Mouse (Mus musculus) lung, postnatal 25 days (tissue): ENCODE results near the gene Cfap97.
"Not testable (repeated sequence)": the region's sequence is repeated elsewhere in the genome, so short reads cannot be mapped to it uniquely, and the experiment has no call there.

Experiments
- DNase-seq: peaks from one replicate; pipeline ENCODE4 v3.0.0; 2022; ENCODE audit warnings: low spot score

The Cfap97 gene

GRCm38 (mm10) chr8:46151202-46152062, at the start of gene Cfap97:
Gene Cfap97, plus strand, starts transcription at chr8:46151771.
- no peak for DNase-seq

- DNase-seq: no peak
Measured at GRCm38 (mm10) chr8:46103434-46103833, 48.1 kb upstream of the Cfap97 start.

- no peak for DNase-seq
Measured at GRCm38 (mm10) chr8:46107690-46108089, 43.9 kb upstream of the Cfap97 start.

GRCm38 (mm10) chr8:46113421-46114170, 38.0 kb upstream of the Cfap97 start:
- not testable (repeated sequence) for DNase-seq

GRCm38 (mm10) chr8:46117172-46117571, 34.4 kb upstream of the Cfap97 start:
- no peak for DNase-seq

- DNase-seq: no peak
Measured at GRCm38 (mm10) chr8:46119176-46119575, 32.4 kb upstream of the Cfap97 start.

GRCm38 (mm10) chr8:46122498-46122897, 29.1 kb upstream of the Cfap97 start:
- no peak for DNase-seq

- DNase-seq: no peak
Measured at GRCm38 (mm10) chr8:46130426-46130825, 21.1 kb upstream of the Cfap97 start.

GRCm38 (mm10) chr8:46135546-46135945, 16.0 kb upstream of the Cfap97 start:
- not testable (repeated sequence) for DNase-seq

- no peak for DNase-seq
Measured at GRCm38 (mm10) chr8:46137336-46137735, 14.2 kb upstream of the Cfap97 start.

- DNase-seq: peak; percentile 56
Measured at GRCm38 (mm10) chr8:46137843-46138596, 13.6 kb upstream of the Cfap97 start.

GRCm38 (mm10) chr8:46140376-46141120, 11.0 kb upstream of the Cfap97 start:
- DNase-seq: no peak

GRCm38 (mm10) chr8:46141688-46142087, 9.9 kb upstream of the Cfap97 start:
- DNase-seq: no peak

GRCm38 (mm10) chr8:46142498-46143081, 9.0 kb upstream of the Cfap97 start:
- no peak for DNase-seq

GRCm38 (mm10) chr8:46143470-46143869, 8.1 kb upstream of the Cfap97 start:
- no peak for DNase-seq

GRCm38 (mm10) chr8:46143924-46144323, 7.6 kb upstream of the Cfap97 start:
- DNase-seq: no peak

- no peak for DNase-seq
Measured at GRCm38 (mm10) chr8:46146173-46146572, 5.4 kb upstream of the Cfap97 start.

GRCm38 (mm10) chr8:46149306-46149705, 2.3 kb upstream of the Cfap97 start:
- no peak for DNase-seq

GRCm38 (mm10) chr8:46149782-46150181, 1.8 kb upstream of the Cfap97 start:
- DNase-seq: no peak

GRCm38 (mm10) chr8:46152064-46153031, 777 bp downstream of the Cfap97 start, which contains the start of gene Snx25:
Gene Snx25, minus strand, starts transcription at chr8:46152159.
- DNase-seq: peak; percentile 91
